Comparison of ENCODE assay signal across 7 mouse cellular contexts in genomic region chr12:81806759-81807528, GRCm38 (mm10). TPM values are rescaled to one million over a fixed set of nuclear protein-coding genes. Genes with fewer than 3 reads are reported as not detected.
DNase-seq lines count a peak whose midpoint lies in the region; ATAC-seq lines count a peak whose summit lies in the region.

No protein-coding gene starts in this region.

- 32% methylated on average over 17 of the region's 17 CpGs for WGBS in forebrain, embryonic 16.5 days
- WGBS in hindbrain, embryonic 16.5 days = 22% methylated on average over 17 of the region's 17 CpGs
- 3% methylated on average over 17 of the region's 17 CpGs for WGBS in liver, embryonic 11.5 days

- 0 out of 2 replicates have a peak, but pooled peaks have one; percentile 16 for ATAC-seq in forebrain, embryonic 16.5 days
- ATAC-seq in hindbrain, embryonic 16.5 days = peak; percentile 55
- ATAC-seq in liver, embryonic 11.5 days (replicated peaks; ENCODE audit: low FRiP score) = peak; percentile 88

- DNase-seq in Muller cell, postnatal 12 days (ENCODE audit: inconsistent ontology term) = peak; percentile 69
- peak; percentile 44 for DNase-seq in c-Kit-positive CD71-positive TER-119-positive erythroid progenitor cells, embryonic 14.5 days (ENCODE audit: low spot score)
- DNase-seq in liver, embryonic 11.5 days (ENCODE audit: low spot score) = peak; percentile 57
- DNase-seq in naive thymus-derived CD4-positive, alpha-beta T cell, adult 2 months (ENCODE audit: low read depth) = peak; percentile 62
- peak; percentile 79 to 80 for DNase-seq in thymus, postnatal 36 days

- peaks cover 16% of the 10 kb centered on the region for H3K4me1 ChIP-seq in forebrain, embryonic 16.5 days (replicated peaks; ENCODE audit: control insufficient read depth, insufficient read depth, low read length)
- H3K4me1 ChIP-seq in hindbrain, embryonic 16.5 days (ENCODE audit: control insufficient read depth, insufficient read depth, low read depth, low read length) = peaks cover 17% of the 10 kb centered on the region
- peaks cover 7% of the 10 kb centered on the region for H3K4me1 ChIP-seq in liver, embryonic 11.5 days (replicated peaks; ENCODE audit: control insufficient read depth, insufficient read depth, low read length)

- H3K27ac ChIP-seq in forebrain, embryonic 16.5 days (ENCODE audit: low read length) = no peak overlapping the region
- no peak overlapping the region for H3K27ac ChIP-seq in hindbrain, embryonic 16.5 days (ENCODE audit: low read depth, low read length)
- no peak overlapping the region for H3K27ac ChIP-seq in liver, embryonic 11.5 days (ENCODE audit: low read depth, low read length)

- no peaks in the 10 kb centered on the region for H3K27me3 ChIP-seq in forebrain, embryonic 16.5 days (replicated peaks; ENCODE audit: control insufficient read depth, insufficient read depth, low read length)
- H3K27me3 ChIP-seq in hindbrain, embryonic 16.5 days (replicated peaks; ENCODE audit: control insufficient read depth, insufficient read depth, low read length) = no peaks in the 10 kb centered on the region
- H3K27me3 ChIP-seq in liver, embryonic 11.5 days (replicated peaks; ENCODE audit: control insufficient read depth, insufficient read depth, low read length) = 0 out of 2 replicates have a peak, but pooled peaks cover 2% of the 10 kb centered on the region

- peak overlapping the region; percentile 26; the same call in 1 of the 2 replicates for H3K9ac ChIP-seq in forebrain, embryonic 16.5 days (replicated peaks; ENCODE audit: low read depth, low read length)
- H3K9ac ChIP-seq in hindbrain, embryonic 16.5 days (ENCODE audit: low read depth, low read length) = peak overlapping the region; percentile 38; the same call in 1 of the 2 replicates
- 0 out of 2 replicates have a peak overlapping the region, but pooled peaks have one; percentile 12 for H3K9ac ChIP-seq in liver, embryonic 11.5 days (ENCODE audit: low read depth, low read length)

- H3K4me3 ChIP-seq in forebrain, embryonic 16.5 days (replicated peaks; ENCODE audit: low read length) = peak overlapping the region; percentile 19
- H3K4me3 ChIP-seq in hindbrain, embryonic 16.5 days (ENCODE audit: low read length) = peak overlapping the region; percentile 25
- peak overlapping the region; percentile 37 for H3K4me3 ChIP-seq in liver, embryonic 11.5 days (ENCODE audit: low read depth, low read length)

- peak overlapping the region; percentile 44 for H3K4me2 ChIP-seq in forebrain, embryonic 16.5 days (ENCODE audit: low read length)
- H3K4me2 ChIP-seq in hindbrain, embryonic 16.5 days (ENCODE audit: low read length) = peak overlapping the region; percentile 53
- H3K4me2 ChIP-seq in liver, embryonic 11.5 days = peak overlapping the region; percentile 71

- H3K36me3 ChIP-seq in forebrain, embryonic 16.5 days (ENCODE audit: control insufficient read depth, insufficient read depth) = no peaks in the 10 kb centered on the region
- no peaks in the 10 kb centered on the region for H3K36me3 ChIP-seq in hindbrain, embryonic 16.5 days (ENCODE audit: control insufficient read depth, insufficient read depth, low read length)
- H3K36me3 ChIP-seq in liver, embryonic 11.5 days (ENCODE audit: control insufficient read depth, insufficient read depth, low read length) = no peaks in the 10 kb centered on the region

- no peaks in the 10 kb centered on the region for H3K9me3 ChIP-seq in forebrain, embryonic 16.5 days (ENCODE audit: control insufficient read depth, low read length)
- no peaks in the 10 kb centered on the region for H3K9me3 ChIP-seq in hindbrain, embryonic 16.5 days (ENCODE audit: control insufficient read depth, low read length)
- no peaks in the 10 kb centered on the region for H3K9me3 ChIP-seq in liver, embryonic 11.5 days (ENCODE audit: control insufficient read depth, low read length)

RNA-seq across cellular contexts. Expression of gene Map3k9, which starts 26.0 kb away (rescaled TPM):
- polyA plus RNA-seq in forebrain, embryonic 16.5 days (2015; fragmentation: Nextera tagmentation; extraction: Ambion mirVana) = 7.2 and 8.7 TPM in 2 replicates
- polyA plus RNA-seq in hindbrain, embryonic 16.5 days (2015; fragmentation: Nextera tagmentation; extraction: Ambion mirVana) = 7.3 and 8.7 TPM in 2 replicates
- polyA plus RNA-seq in liver, embryonic 11.5 days (2014; fragmentation: Nextera tagmentation; extraction: Ambion mirVana) = 0.13 and 0.32 TPM in 2 replicates

RNA-seq across cellular contexts. Expression of gene Pcnx, which starts 52.9 kb away (rescaled TPM):
- polyA plus RNA-seq in forebrain, embryonic 16.5 days (2015; fragmentation: Nextera tagmentation; extraction: Ambion mirVana) = 15.7 and 16.4 TPM in 2 replicates
- polyA plus RNA-seq in hindbrain, embryonic 16.5 days (2015; fragmentation: Nextera tagmentation; extraction: Ambion mirVana) = 8.6 and 9.2 TPM in 2 replicates
- 7.9 and 9.4 TPM in 2 replicates for polyA plus RNA-seq in liver, embryonic 11.5 days (2014; fragmentation: Nextera tagmentation; extraction: Ambion mirVana)

Comparison
In these comparisons a context has a peak if more than half of its experiments do, and no peak if none do; other contexts are left out.
1. ATAC-seq: peak in every context shown above with its lines; median percentile 88 in liver, embryonic 11.5 days; 55 in hindbrain, embryonic 16.5 days; 16 in forebrain, embryonic 16.5 days.